ENCODE assay signal across 8 mouse cellular contexts in the genomic region with DNA sequence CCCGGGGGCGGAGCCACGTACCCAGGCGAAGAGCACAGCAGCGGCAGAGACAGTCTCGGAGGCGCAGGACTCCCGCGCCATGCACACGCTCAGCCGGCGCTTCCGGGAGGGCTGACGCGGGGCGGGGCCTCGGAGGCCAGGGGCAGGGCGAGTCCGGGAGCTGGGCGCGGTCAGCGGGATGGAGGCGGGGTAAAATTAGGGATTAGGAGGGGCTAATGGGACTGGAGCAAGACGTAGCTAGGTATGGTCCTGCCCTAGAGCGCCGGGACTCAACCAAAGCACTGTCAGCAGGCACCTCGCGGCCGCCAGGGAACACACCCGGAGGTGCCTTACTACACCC. TPM values are rescaled to one million over a fixed set of nuclear protein-coding genes. Genes with fewer than 3 reads are reported as not detected.
DNase-seq lines count a peak whose midpoint lies in the region; ATAC-seq and TF ChIP-seq lines count a peak whose summit lies in the region.

A gene (minus strand): TSS at position 116 of the 340 bp plus-strand sequence.

- peak; percentile 86 for DNase-seq in ES-E14 (ENCODE audit: low read depth, low spot score)
- DNase-seq in c-Kit-positive CD71-positive TER-119-positive erythroid progenitor cells, embryonic 14.5 days (ENCODE audit: low spot score): peak; percentile 75
- DNase-seq in heart, postnatal 0 days (ENCODE audit: low spot score): peak; percentile 73
- DNase-seq in kidney, postnatal 4 days: peak; percentile 90 to 93
- DNase-seq in lung, adult 18-20 months: peak; percentile 94 to 95
- peak; percentile 75 for DNase-seq in testis, postnatal 14 days (ENCODE audit: low spot score)

- peak within 1 kb of the TSS; percentile 84 for H3K9ac ChIP-seq in ES-E14 (ENCODE audit: insufficient read depth, low read depth, low read length, poor library complexity, severe bottlenecking)
- H3K9ac ChIP-seq in forebrain, embryonic 12.5 days: peak within 1 kb of the TSS; percentile 75
- H3K9ac ChIP-seq in heart, postnatal 0 days (replicated peaks; ENCODE audit: low read depth, low read length): peak within 1 kb of the TSS; percentile 62
- H3K9ac ChIP-seq in neural tube, embryonic 15.5 days (replicated peaks): peak within 1 kb of the TSS; percentile 72

- under 1% methylated on average over 30 of the region's 30 CpGs for WGBS in forebrain, embryonic 12.5 days
- under 1% methylated on average over 30 of the region's 30 CpGs for WGBS in heart, postnatal 0 days
- 1% methylated on average over 30 of the region's 30 CpGs for WGBS in neural tube, embryonic 15.5 days

- ATAC-seq in forebrain, embryonic 12.5 days (ENCODE audit: low FRiP score): peak; percentile 96
- ATAC-seq in heart, postnatal 0 days (ENCODE audit: insufficient read depth, low read depth): peak; percentile 96
- ATAC-seq in neural tube, embryonic 15.5 days (ENCODE audit: low FRiP score): peak; percentile 95

- H3K4me1 ChIP-seq in ES-E14 (ENCODE audit: control insufficient read depth in 2 of 2, insufficient read depth in 2 of 2, low read length in 2 of 2, poor library complexity in 1 of 2): peaks cover 0 to 2% of the 10 kb centered on the region in 2 experiments; a peak in 1 of 4 replicates
- H3K4me1 ChIP-seq in forebrain, embryonic 12.5 days: peaks cover 22% of the 10 kb centered on the region
- peaks cover 4% of the 10 kb centered on the region; the same call in 1 of the 2 replicates for H3K4me1 ChIP-seq in heart, postnatal 0 days (ENCODE audit: control insufficient read depth, insufficient read depth)
- peaks cover 30% of the 10 kb centered on the region for H3K4me1 ChIP-seq in neural tube, embryonic 15.5 days

- H3K36me3 ChIP-seq in ES-E14 (ENCODE audit: control insufficient read depth, insufficient read depth, low read length, poor library complexity, severe bottlenecking): no peaks in the 10 kb centered on the region
- peaks cover 2% of the 10 kb centered on the region; the same call in 1 of the 2 replicates for H3K36me3 ChIP-seq in forebrain, embryonic 12.5 days (replicated peaks)
- no peaks in the 10 kb centered on the region for H3K36me3 ChIP-seq in heart, postnatal 0 days (replicated peaks; ENCODE audit: control insufficient read depth, insufficient read depth, low read length)
- 0 out of 2 replicates have a peak, but pooled peaks cover 7% of the 10 kb centered on the region for H3K36me3 ChIP-seq in neural tube, embryonic 15.5 days

- no peak for TF ChIP-seq EP300 in heart, postnatal 0 days (IDR thresholded peaks at IDR 0.05; ENCODE audit: low read depth)

- peak within 1 kb of the TSS; percentile 81 for H3K4me2 ChIP-seq in forebrain, embryonic 12.5 days
- peak within 1 kb of the TSS; percentile 89 for H3K4me2 ChIP-seq in heart, postnatal 0 days (ENCODE audit: low read depth, low read length)
- peak within 1 kb of the TSS; percentile 92 for H3K4me2 ChIP-seq in neural tube, embryonic 15.5 days

- in situ Hi-C loops in ES-E14 (cut with MboI; ENCODE audit: low sequenced_read_pairs in 2 of 2, unreplicated experiment in 2 of 2): no loop called here

- H3K27ac ChIP-seq in ES-E14 (ENCODE audit: insufficient read depth, low read depth, low read length, poor library complexity, severe bottlenecking): no peak within 1 kb of the TSS
- peak within 1 kb of the TSS; percentile 76 for H3K27ac ChIP-seq in forebrain, embryonic 12.5 days
- no peak within 1 kb of the TSS for H3K27ac ChIP-seq in heart, postnatal 0 days (ENCODE audit: low read depth)
- peak within 1 kb of the TSS; percentile 83 for H3K27ac ChIP-seq in neural tube, embryonic 15.5 days (replicated peaks)

- no peaks in the 10 kb centered on the region for H3K9me3 ChIP-seq in ES-E14 (ENCODE audit: control insufficient read depth, insufficient read depth, low read depth, low read length)
- H3K9me3 ChIP-seq in forebrain, embryonic 12.5 days: no peaks in the 10 kb centered on the region
- no peaks in the 10 kb centered on the region for H3K9me3 ChIP-seq in heart, postnatal 0 days (replicated peaks; ENCODE audit: control insufficient read depth, low read length)
- no peaks in the 10 kb centered on the region for H3K9me3 ChIP-seq in neural tube, embryonic 15.5 days (replicated peaks)

- no peak for TF ChIP-seq CTCF in heart, postnatal 0 days (IDR thresholded peaks at IDR 0.05; ENCODE audit: low read depth)

- H3K27me3 ChIP-seq in forebrain, embryonic 12.5 days: peaks cover 12% of the 10 kb centered on the region
- no peaks in the 10 kb centered on the region for H3K27me3 ChIP-seq in heart, postnatal 0 days (ENCODE audit: control insufficient read depth, insufficient read depth, low read length)
- H3K27me3 ChIP-seq in neural tube, embryonic 15.5 days (replicated peaks): 0 out of 2 replicates have a peak, but pooled peaks cover 2% of the 10 kb centered on the region

- H3K4me3 ChIP-seq in ES-E14 (ENCODE audit: insufficient read depth in 1 of 2, low read depth in 1 of 2, low read length in 2 of 2, poor library complexity in 1 of 2, severe bottlenecking in 1 of 2): peak within 1 kb of the TSS; percentile 82 to 92
- peak within 1 kb of the TSS; percentile 58 for H3K4me3 ChIP-seq in forebrain, embryonic 12.5 days (replicated peaks)
- peak within 1 kb of the TSS; percentile 66 for H3K4me3 ChIP-seq in heart, postnatal 0 days (ENCODE audit: low read depth, low read length)
- peak within 1 kb of the TSS; percentile 64 for H3K4me3 ChIP-seq in neural tube, embryonic 15.5 days (replicated peaks)

TF ChIP-seq in ES-E14, 5 proteins besides CTCF, POLR2A, EP300 and RAD21:
- TF ChIP-seq ZC3H11A (IDR thresholded peaks at IDR 0.05; ENCODE audit: borderline replicate concordance, low read depth, low read length): no peak
- no peak for TF ChIP-seq MAFK (IDR thresholded peaks at IDR 0.05; ENCODE audit: insufficient read depth, low read depth, low read length)
- no peak; the same call in 1 of the 2 replicates for TF ChIP-seq HCFC1 (IDR thresholded peaks at IDR 0.05; ENCODE audit: borderline replicate concordance, insufficient read depth, low read length)
- no peak for TF ChIP-seq ZNF384 (IDR thresholded peaks at IDR 0.05; ENCODE audit: low read depth, low read length)
- TF ChIP-seq CHD2 (IDR thresholded peaks at IDR 0.05; ENCODE audit: low read depth, low read length): no peak

RNA-seq across cellular contexts. Expression of the gene that starts here (rescaled TPM):
- total RNA-seq in ES-E14 (2012; rRNA removed): 5.4 and 5.7 TPM in 2 replicates
- polyA plus RNA-seq in forebrain, embryonic 12.5 days (2016; fragmentation: Nextera tagmentation; extraction: Ambion mirVana): 19.0 and 19.6 TPM in 2 replicates
- 7.9 and 9.8 TPM in 2 replicates for total RNA-seq in heart, postnatal 0 days (2014; rRNA removed; ENCODE audit: low replicate concordance)
- 7.5 and 7.7 TPM in 2 replicates for polyA plus RNA-seq in heart, postnatal 0 days (2015; fragmentation: Nextera tagmentation; extraction: Ambion mirVana)
- 42.3 and 49.1 TPM in 2 replicates for polyA plus RNA-seq in neural tube, embryonic 15.5 days (2015; fragmentation: Nextera tagmentation; extraction: Ambion mirVana)

Comparison
In these comparisons a context has a peak if more than half of its experiments do, and no peak if none do; other contexts are left out.
1. H3K27ac ChIP-seq: peak in forebrain, embryonic 12.5 days (single experiment) and neural tube, embryonic 15.5 days (single experiment); none in ES-E14 (single experiment) and heart, postnatal 0 days (single experiment).
2. Peak in every context shown above with its lines, with median percentiles within 50 percentile points of each other: DNase-seq, H3K4me3 ChIP-seq, H3K9ac ChIP-seq, ATAC-seq and H3K4me2 ChIP-seq.